21 mouse cellular contexts compared by ENCODE assay signal in the genomic region with DNA sequence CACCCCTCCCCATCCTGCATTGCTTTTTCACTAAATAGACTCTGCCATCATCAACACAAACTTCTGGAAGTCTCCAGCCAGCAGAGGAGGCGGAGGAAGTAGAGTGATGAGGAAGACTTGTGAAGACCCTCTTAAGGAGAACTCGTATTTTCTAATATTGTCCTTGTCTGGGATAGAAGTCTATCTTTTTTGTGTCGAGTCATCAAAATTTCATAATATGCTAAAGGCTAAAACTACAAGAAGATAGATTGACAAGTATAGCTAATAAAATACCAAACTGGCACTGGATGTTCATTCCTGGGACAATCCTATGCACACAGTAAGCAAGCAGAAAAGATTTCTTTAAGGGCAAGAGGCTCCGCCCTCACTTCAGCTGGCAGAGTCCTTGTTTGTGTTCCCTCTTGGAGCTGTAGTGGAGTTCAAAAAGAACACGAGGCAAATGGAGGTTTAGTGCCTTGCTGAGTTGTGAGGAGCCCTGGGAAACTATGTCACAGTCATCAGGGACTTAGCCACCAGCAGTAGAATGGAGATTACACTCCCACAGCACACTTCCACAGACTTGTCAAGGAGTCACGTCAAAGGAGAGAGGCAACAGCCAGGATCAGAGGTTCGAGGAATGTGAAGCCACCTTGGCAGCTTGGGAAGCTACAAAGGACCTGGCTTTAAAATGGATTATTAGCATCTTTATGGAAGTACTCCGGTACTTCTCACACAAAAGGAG.
A peak's percentile ranks its signal among the peaks of the same experiment; 100 is the strongest.
DNase-seq lines count a peak whose midpoint lies in the region; ATAC-seq and TF ChIP-seq lines count a peak whose summit lies in the region.
"Had no signal": no experiment of that assay in that cellular context is flagged by ENCODE, and none has a peak within 500 bp of the region (broad histone marks: within the 10 kb centered on the region; RNA-seq: fewer than 3 reads in every experiment).

No protein-coding gene starts in this region.

- intact Hi-C loops in left cerebral cortex, adult 2 months (cut with DNase I): no loop called here

- WGBS in lung, embryonic 14.5 days: 61% methylated on average over 8 of the region's 8 CpGs

- H3K27ac ChIP-seq in lung, embryonic 14.5 days (ENCODE audit: low read depth): no peak overlapping the region
- H3K27ac ChIP-seq in left cerebral cortex, adult 2 months: no peak overlapping the region
- H3K27ac ChIP-seq: forebrain, embryonic 10.5 days; hindbrain, embryonic 13.5 days; limb, embryonic 12.5 days; liver, embryonic 12.5 days; midbrain, embryonic 13.5 days; neural tube, embryonic 15.5 days had no signal

- peak; percentile 16 for DNase-seq in embryo, embryonic 10 days (ENCODE audit: low spot score)
- DNase-seq in embryo, embryonic 10.5 days (ENCODE audit: low spot score): no peak
- DNase-seq in R1 (ENCODE audit: low read depth, low spot score): peak; percentile 93
- peak; percentile 9 for DNase-seq in lung, embryonic 14.5 days
- peak; percentile 81 for DNase-seq in lung, postnatal 36 days
- DNase-seq in left cerebral cortex, adult 2 months (ENCODE audit: extremely low spot score in 1 of 2, low spot score in 2 of 2): no peak
- no peak for DNase-seq in adrenal gland, postnatal 4 days (ENCODE audit: low spot score in 2 of 2)
- DNase-seq in heart, postnatal 4 days: no peak
- DNase-seq: cerebellum, postnatal 10 days; gastrocnemius, postnatal 10 days; heart, postnatal 14 days; layer of hippocampus, adult 9-11 months had no signal

- H3K4me3 ChIP-seq in lung, embryonic 14.5 days (ENCODE audit: low read depth, low read length): no peak overlapping the region
- no peak overlapping the region for H3K4me3 ChIP-seq in left cerebral cortex, adult 2 months
- H3K4me3 ChIP-seq: forebrain, embryonic 10.5 days; heart, embryonic 12.5 days; hindbrain, embryonic 13.5 days; limb, embryonic 12.5 days; liver, embryonic 12.5 days; midbrain, embryonic 13.5 days; myocyte; neural tube, embryonic 15.5 days had no signal

- ATAC-seq in lung, embryonic 14.5 days (ENCODE audit: insufficient read depth): no peak
- ATAC-seq: liver, embryonic 12.5 days; midbrain, embryonic 13.5 days; Patski had no signal

- no peaks in the 10 kb centered on the region for H3K27me3 ChIP-seq in lung, embryonic 14.5 days (ENCODE audit: insufficient read depth, low read length)
- H3K27me3 ChIP-seq: heart, embryonic 12.5 days; hindbrain, embryonic 13.5 days; limb, embryonic 12.5 days; liver, embryonic 12.5 days; midbrain, embryonic 13.5 days; neural tube, embryonic 15.5 days; Patski had no signal

- H3K36me3 ChIP-seq in lung, embryonic 14.5 days (ENCODE audit: insufficient read depth): no peaks in the 10 kb centered on the region
- H3K36me3 ChIP-seq: forebrain, embryonic 10.5 days; heart, embryonic 12.5 days; hindbrain, embryonic 13.5 days; limb, embryonic 12.5 days; liver, embryonic 12.5 days; midbrain, embryonic 13.5 days; neural tube, embryonic 15.5 days had no signal

- H3K4me1 ChIP-seq in lung, embryonic 14.5 days (ENCODE audit: insufficient read depth): no peaks in the 10 kb centered on the region
- H3K4me1 ChIP-seq: limb, embryonic 12.5 days; liver, embryonic 12.5 days had no signal

- H3K9ac ChIP-seq in lung, embryonic 14.5 days: no peak overlapping the region
- H3K9ac ChIP-seq: heart, embryonic 12.5 days; hindbrain, embryonic 13.5 days; limb, embryonic 12.5 days; liver, embryonic 12.5 days; midbrain, embryonic 13.5 days; neural tube, embryonic 15.5 days had no signal

- TF ChIP-seq CTCF in lung, embryonic 14.5 days (IDR thresholded peaks at IDR 0.05; ENCODE audit: low read depth): no peak
- no peak for TF ChIP-seq CTCF in left cerebral cortex, adult 2 months (IDR thresholded peaks at IDR 0.05)

- H3K4me2 ChIP-seq in lung, embryonic 14.5 days: no peak overlapping the region
- H3K4me2 ChIP-seq: heart, embryonic 12.5 days; hindbrain, embryonic 13.5 days; limb, embryonic 12.5 days; liver, embryonic 12.5 days; midbrain, embryonic 13.5 days; neural tube, embryonic 15.5 days had no signal

- no peaks in the 10 kb centered on the region for H3K9me3 ChIP-seq in lung, embryonic 14.5 days (ENCODE audit: low read depth, low read length)
- H3K9me3 ChIP-seq: forebrain, embryonic 10.5 days; heart, embryonic 12.5 days; hindbrain, embryonic 13.5 days; limb, embryonic 12.5 days; liver, embryonic 12.5 days; midbrain, embryonic 13.5 days; neural tube, embryonic 15.5 days had no signal

Comparison
In these comparisons a context has a peak if more than half of its experiments do, and no peak if none do; other contexts are left out.
1. DNase-seq: peak in embryo, embryonic 10 days (single experiment), R1 (single experiment), lung, embryonic 14.5 days (single experiment) and lung, postnatal 36 days (single experiment); none in embryo, embryonic 10.5 days (single experiment), left cerebral cortex, adult 2 months (0 of 2), adrenal gland, postnatal 4 days (0 of 2) and heart, postnatal 4 days (single experiment).